ENCODE assay signal across 8 mouse cellular contexts in genomic region chr8:90956390-90956789, GRCm38 (mm10).
A peak's percentile ranks its signal among the peaks of the same experiment; 100 is the strongest.
DNase-seq lines count a peak whose midpoint lies in the region; ATAC-seq and TF ChIP-seq lines count a peak whose summit lies in the region.

No protein-coding gene starts in this region.

- 86% methylated on average over 9 of the region's 9 CpGs for WGBS in heart, embryonic 10.5 days
- 72% methylated on average over 9 of the region's 9 CpGs for WGBS in heart, postnatal 0 days
- 34% methylated on average over 9 of the region's 9 CpGs for WGBS in macrophage (ENCODE audit: missing documents)

- no peak for TF ChIP-seq RAD21 in MEL (IDR thresholded peaks at IDR 0.05; ENCODE audit: low read depth, low read length)

- no peak for TF ChIP-seq POLR2A in MEL (IDR thresholded peaks at IDR 0.05; ENCODE audit: control insufficient read depth in 1 of 2, insufficient read depth in 1 of 2, low read depth in 1 of 2, low read length in 2 of 2, poor library complexity in 1 of 2)

- no peak for TF ChIP-seq CTCF in MEL (IDR thresholded peaks at IDR 0.05 in 2 of 3, conservative IDR thresholded peaks at IDR 0.05 in 1 of 3; ENCODE audit: control insufficient read depth in 1 of 3, insufficient read depth in 1 of 3, low read depth in 2 of 3, low read length in 3 of 3, poor library complexity in 1 of 3, severe bottlenecking in 1 of 3)
- no peak for TF ChIP-seq CTCF in heart, postnatal 0 days (IDR thresholded peaks at IDR 0.05; ENCODE audit: low read depth)

- no peak for ATAC-seq in heart, postnatal 0 days (ENCODE audit: insufficient read depth, low read depth)

- H3K4me2 ChIP-seq in heart, postnatal 0 days (ENCODE audit: low read depth, low read length) = peak overlapping the region; percentile 55

- no peaks in the 10 kb centered on the region for H3K27me3 ChIP-seq in heart, embryonic 10.5 days (ENCODE audit: insufficient read depth, poor library complexity, severe bottlenecking)
- no peaks in the 10 kb centered on the region for H3K27me3 ChIP-seq in MEL (ENCODE audit: control insufficient read depth in 1 of 2, insufficient read depth in 2 of 2, low read length in 2 of 2)
- no peaks in the 10 kb centered on the region for H3K27me3 ChIP-seq in heart, postnatal 0 days (ENCODE audit: control insufficient read depth, insufficient read depth, low read length)

- DNase-seq in heart, embryonic 10.5 days (ENCODE audit: low spot score) = no peak
- no peak for DNase-seq in heart, adult 18-20 months
- DNase-seq in MEL (ENCODE audit: low read depth, low spot score) = no peak
- DNase-seq in heart, postnatal 0 days (ENCODE audit: low spot score) = no peak
- DNase-seq in frontal cortex, postnatal 36 days (ENCODE audit: low spot score in 2 of 2) = no peak
- DNase-seq in urinary bladder, postnatal 4 days (ENCODE audit: low spot score in 2 of 2) = no peak
- no peak for DNase-seq in layer of hippocampus, postnatal 36 days

- no peak for TF ChIP-seq EP300 in MEL (IDR thresholded peaks at IDR 0.05; ENCODE audit: low read depth in 1 of 2, low read length in 2 of 2)
- TF ChIP-seq EP300 in heart, postnatal 0 days (IDR thresholded peaks at IDR 0.05; ENCODE audit: low read depth) = no peak

- no peaks in the 10 kb centered on the region for H3K9me3 ChIP-seq in heart, embryonic 10.5 days
- H3K9me3 ChIP-seq in MEL (replicated peaks; ENCODE audit: insufficient read depth, low read length) = no peaks in the 10 kb centered on the region
- no peaks in the 10 kb centered on the region for H3K9me3 ChIP-seq in heart, postnatal 0 days (replicated peaks; ENCODE audit: control insufficient read depth, low read length)

- peak overlapping the region; percentile 20; the same call in 1 of the 2 replicates for H3K9ac ChIP-seq in MEL (ENCODE audit: control insufficient read depth, low read depth, low read length, poor library complexity, severe bottlenecking)
- peak overlapping the region; percentile 18; the same call in 1 of the 2 replicates for H3K9ac ChIP-seq in heart, postnatal 0 days (replicated peaks; ENCODE audit: low read depth, low read length)

- H3K79me2 ChIP-seq in MEL (ENCODE audit: control insufficient read depth, insufficient read depth, low read length, poor library complexity) (peaks cover 21% of the 10 kb centered on the region), macrophage (ENCODE audit: inconsistent target) (peaks cover 57% of the 10 kb centered on the region)

- 0 out of 2 replicates have a peak, but pooled peaks cover 3% of the 10 kb centered on the region for H3K4me1 ChIP-seq in heart, embryonic 10.5 days
- H3K4me1 ChIP-seq in MEL (ENCODE audit: control insufficient read depth in 1 of 2, insufficient read depth in 2 of 2, low read length in 2 of 2) = peaks cover 11 to 27% of the 10 kb centered on the region in 2 experiments
- peaks cover 21% of the 10 kb centered on the region for H3K4me1 ChIP-seq in heart, postnatal 0 days (ENCODE audit: control insufficient read depth, insufficient read depth)

- peaks cover 1% of the 10 kb centered on the region; the same call in 1 of the 2 replicates for H3K36me3 ChIP-seq in heart, embryonic 10.5 days
- H3K36me3 ChIP-seq in MEL (ENCODE audit: control insufficient read depth in 1 of 2, insufficient read depth in 2 of 2, low read length in 2 of 2) (peaks cover 0 to 35% of the 10 kb centered on the region in 2 experiments; a peak in 3 of 4 replicates), macrophage (ENCODE audit: inconsistent target) (no peaks in the 10 kb centered on the region)
- H3K36me3 ChIP-seq in heart, postnatal 0 days (replicated peaks; ENCODE audit: control insufficient read depth, insufficient read depth, low read length) = no peaks in the 10 kb centered on the region

- peak overlapping the region; percentile 62; the same call in 1 of the 2 replicates for H3K27ac ChIP-seq in heart, embryonic 10.5 days
- H3K27ac ChIP-seq in MEL (ENCODE audit: control insufficient read depth, low read depth, low read length) (no peak overlapping the region), macrophage (0 out of 2 replicates have a peak overlapping the region, but pooled peaks have one; percentile 80)
- no peak overlapping the region for H3K27ac ChIP-seq in heart, postnatal 0 days (ENCODE audit: low read depth)

- H3K4me3 ChIP-seq in heart, embryonic 10.5 days = peak overlapping the region; percentile 63
- H3K4me3 ChIP-seq in MEL (ENCODE audit: control insufficient read depth in 1 of 2, insufficient read depth in 1 of 2, low read depth in 2 of 2, low read length in 2 of 2) (peak overlapping the region in 1 of 2 experiments; percentile 99; a peak in 2 of 4 replicates), macrophage (ENCODE audit: inconsistent target) (peak overlapping the region; percentile 41; the same call in 1 of the 2 replicates)
- peak overlapping the region; percentile 26; the same call in 1 of the 2 replicates for H3K4me3 ChIP-seq in heart, postnatal 0 days (ENCODE audit: low read depth, low read length)

TF ChIP-seq in MEL, 35 proteins besides CTCF, POLR2A, EP300 and RAD21:
- TF ChIP-seq KAT2A (conservative IDR thresholded peaks at IDR 0.05; ENCODE audit: low read depth, low read length) (0 out of 2 replicates have a peak, but pooled peaks have one; percentile 18), MAX (IDR thresholded peaks at IDR 0.05; ENCODE audit: low read length) (no peak)

Comparison
In these comparisons a context has a peak if more than half of its experiments do, and no peak if none do; other contexts are left out.
1. H3K27ac ChIP-seq: peak in heart, embryonic 10.5 days (single experiment) and macrophage (single experiment); none in MEL (single experiment) and heart, postnatal 0 days (single experiment).